Mouse (Mus musculus): Measurements from ENCODE around the gene Kcnma1. TPM values are rescaled to one million over a fixed set of nuclear protein-coding genes. Genes with fewer than 3 reads are reported as not detected.

Kcnma1 gene
- 2.1 TPM for polyA plus RNA-seq (2014; fragmentation: Illumina TruSeq; extraction: RNeasy Lipid Tissue Mini Kit (QIAGEN cat#74804); ENCODE audit: low read depth, low replicate concordance)

DNA sequence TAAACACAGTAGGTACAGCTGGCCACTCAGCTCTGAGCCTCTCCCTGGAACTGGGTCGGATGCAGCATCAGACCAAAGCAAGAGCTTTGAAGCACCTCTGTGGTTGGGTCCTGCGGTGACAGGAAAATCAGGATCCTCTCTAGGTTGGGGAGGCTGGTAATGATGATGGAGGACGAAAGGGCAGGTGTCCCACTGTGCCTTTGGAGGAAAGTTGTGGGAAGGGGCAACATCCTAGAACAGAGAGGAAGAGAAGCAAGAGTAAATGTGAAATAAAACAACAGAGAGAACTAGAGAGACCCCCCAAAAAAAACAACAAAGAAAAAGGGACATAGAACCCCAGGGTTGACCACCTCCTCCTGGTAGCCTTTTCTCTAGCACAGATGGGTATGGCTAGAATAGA lies at the start of gene Kcnma1:
Gene Kcnma1, minus strand, starts transcription at position 101 of the 400 bp plus-strand sequence.

Other genes with a start within 250 kb of the Kcnma1 start
- 15.1 TPM for gene Dlg5, start 231.4 kb upstream of the Kcnma1 start, polyA plus RNA-seq (2014; fragmentation: Illumina TruSeq; extraction: RNeasy Lipid Tissue Mini Kit (QIAGEN cat#74804); ENCODE audit: low read depth, low replicate concordance)